Mouse (Mus musculus): ENCODE measurements around the gene Capzb. TPM values are rescaled to one million over a fixed set of nuclear protein-coding genes. Genes with fewer than 3 reads are reported as not detected.

Capzb gene
- polyA plus RNA-seq, 1 experiment from 2014 or later: 340 TPM

- no peak for ATAC-seq (ENCODE audit: low FRiP score)
- 83% methylated on average over 4 of the region's 4 CpGs for WGBS
- peaks cover 50% of the 10 kb centered on the region for H3K4me1 ChIP-seq (replicated peaks)
- no peaks in the 10 kb centered on the region for H3K27me3 ChIP-seq
- no peak overlapping the region for H3K9ac ChIP-seq
- H3K27ac ChIP-seq: no peak overlapping the region
- no peak overlapping the region for H3K4me3 ChIP-seq
- H3K4me2 ChIP-seq: no peak overlapping the region
- H3K36me3 ChIP-seq: peaks cover 4% of the 10 kb centered on the region
- no peaks in the 10 kb centered on the region for H3K9me3 ChIP-seq
Observed at GRCm38 (mm10) chr4:139233755-139234254, 41.1 kb downstream of the Capzb start.

- H3K27ac ChIP-seq: no peak overlapping the region
- WGBS: 74% methylated on average over 4 of the region's 4 CpGs
- H3K4me1 ChIP-seq (replicated peaks): peaks cover 50% of the 10 kb centered on the region
- no peak overlapping the region for H3K9ac ChIP-seq
- H3K36me3 ChIP-seq: peaks cover 8% of the 10 kb centered on the region
- no peaks in the 10 kb centered on the region for H3K27me3 ChIP-seq
- no peak overlapping the region for H3K4me3 ChIP-seq
- H3K9me3 ChIP-seq: no peaks in the 10 kb centered on the region
- ATAC-seq (ENCODE audit: low FRiP score): no peak
- H3K4me2 ChIP-seq: no peak overlapping the region
Observed at GRCm38 (mm10) chr4:139234261-139234660, 41.6 kb downstream of the Capzb start.

- Histone ChIP-seq H3K9ac (no peak overlapping the region), H3K36me3 (peaks cover 21% of the 10 kb centered on the region), H3K4me2 (no peak overlapping the region), H3K9me3 (no peaks in the 10 kb centered on the region), H3K27me3 (no peaks in the 10 kb centered on the region), H3K27ac (no peak overlapping the region), H3K4me1 (replicated peaks) (peaks cover 55% of the 10 kb centered on the region), H3K4me3 (no peak overlapping the region)
- ATAC-seq (ENCODE audit: low FRiP score): no peak
- WGBS: 93% methylated on average over 7 of the region's 7 CpGs
Observed at GRCm38 (mm10) chr4:139235556-139235955, 42.9 kb downstream of the Capzb start.

- Histone ChIP-seq H3K9ac (no peak overlapping the region), H3K4me3 (no peak overlapping the region), H3K9me3 (no peaks in the 10 kb centered on the region), H3K27me3 (no peaks in the 10 kb centered on the region), H3K4me1 (replicated peaks) (peaks cover 35% of the 10 kb centered on the region), H3K27ac (0 out of 2 replicates have a peak overlapping the region, but pooled peaks have one; percentile 44), H3K36me3 (peaks cover 32% of the 10 kb centered on the region), H3K4me2 (no peak overlapping the region)
- no peak for ATAC-seq (ENCODE audit: low FRiP score)
- WGBS: 86% methylated on average over 16 of the region's 16 CpGs
Observed at GRCm38 (mm10) chr4:139238612-139239011, 45.9 kb downstream of the Capzb start.

GRCm38 (mm10) chr4:139240334-139240733 is 47.6 kb downstream of the Capzb start:
- no peak for ATAC-seq (ENCODE audit: low FRiP score)
- WGBS: 69% methylated on average over 6 of the region's 6 CpGs
- no peak overlapping the region for H3K4me3 ChIP-seq
- no peak overlapping the region for H3K27ac ChIP-seq
- peaks cover 39% of the 10 kb centered on the region for H3K4me1 ChIP-seq (replicated peaks)
- H3K36me3 ChIP-seq: peaks cover 32% of the 10 kb centered on the region
- H3K9me3 ChIP-seq: no peaks in the 10 kb centered on the region
- no peak overlapping the region for H3K4me2 ChIP-seq
- H3K27me3 ChIP-seq: no peaks in the 10 kb centered on the region
- no peak overlapping the region for H3K9ac ChIP-seq

- no peak for ATAC-seq (ENCODE audit: low FRiP score)
- WGBS: 73% methylated on average over 22 of the region's 22 CpGs
- peaks cover 55% of the 10 kb centered on the region for H3K4me1 ChIP-seq (replicated peaks)
Observed at GRCm38 (mm10) chr4:139241678-139242606, 49.2 kb downstream of the Capzb start.

GRCm38 (mm10) chr4:139242607-139242955 is 49.9 kb downstream of the Capzb start:
- ATAC-seq (ENCODE audit: low FRiP score): no peak
- H3K27me3 ChIP-seq: no peaks in the 10 kb centered on the region
- WGBS: 74% methylated on average over 7 of the region's 7 CpGs
- no peak overlapping the region for H3K4me2 ChIP-seq
- peaks cover 32% of the 10 kb centered on the region for H3K36me3 ChIP-seq
- no peak overlapping the region for H3K9ac ChIP-seq
- H3K9me3 ChIP-seq: no peaks in the 10 kb centered on the region
- H3K4me1 ChIP-seq (replicated peaks): peaks cover 60% of the 10 kb centered on the region
- H3K27ac ChIP-seq: no peak overlapping the region
- no peak overlapping the region for H3K4me3 ChIP-seq

More at GRCm38 (mm10) chr4:139241678-139242606, 49.2 kb downstream of the Capzb start:
- H3K4me2 ChIP-seq: no peak overlapping the region
- no peak overlapping the region for H3K9ac ChIP-seq
- no peaks in the 10 kb centered on the region for H3K9me3 ChIP-seq
- H3K36me3 ChIP-seq: peaks cover 32% of the 10 kb centered on the region
- 0 out of 2 replicates have a peak overlapping the region, but pooled peaks have one; percentile 25 for H3K27ac ChIP-seq
- H3K4me3 ChIP-seq: no peak overlapping the region
- no peaks in the 10 kb centered on the region for H3K27me3 ChIP-seq

- no peak overlapping the region for H3K9ac ChIP-seq
- H3K4me1 ChIP-seq (replicated peaks): peaks cover 71% of the 10 kb centered on the region
- no peak for ATAC-seq (ENCODE audit: low FRiP score)
- H3K27me3 ChIP-seq: no peaks in the 10 kb centered on the region
- 74% methylated on average over 3 of the region's 3 CpGs for WGBS
- H3K9me3 ChIP-seq: no peaks in the 10 kb centered on the region
- H3K36me3 ChIP-seq: peaks cover 24% of the 10 kb centered on the region
- H3K4me2 ChIP-seq: no peak overlapping the region
- H3K4me3 ChIP-seq: no peak overlapping the region
- peak overlapping the region; percentile 8; the same call in 1 of the 2 replicates for H3K27ac ChIP-seq
Observed at GRCm38 (mm10) chr4:139244176-139244575, 51.5 kb downstream of the Capzb start.

GRCm38 (mm10) chr4:139244766-139245165 is 52.1 kb downstream of the Capzb start:
- no peak for ATAC-seq (ENCODE audit: low FRiP score)
- H3K4me1 ChIP-seq (replicated peaks): peaks cover 73% of the 10 kb centered on the region

GRCm38 (mm10) chr4:139245534-139245933 is 52.8 kb downstream of the Capzb start:
- Histone ChIP-seq H3K4me2 (no peak overlapping the region), H3K4me3 (no peak overlapping the region), H3K9ac (no peak overlapping the region), H3K36me3 (peaks cover 12% of the 10 kb centered on the region), H3K27me3 (no peaks in the 10 kb centered on the region), H3K27ac (peak overlapping the region; percentile 81; the same call in 1 of the 2 replicates), H3K4me1 (replicated peaks) (peaks cover 69% of the 10 kb centered on the region), H3K9me3 (no peaks in the 10 kb centered on the region)
- 90% methylated on average over 2 of the region's 2 CpGs for WGBS
- ATAC-seq (ENCODE audit: low FRiP score): no peak

More at GRCm38 (mm10) chr4:139244766-139245165, 52.1 kb downstream of the Capzb start:
- no peak overlapping the region for H3K4me3 ChIP-seq
- H3K27me3 ChIP-seq: no peaks in the 10 kb centered on the region
- no peaks in the 10 kb centered on the region for H3K9me3 ChIP-seq
- WGBS: 88% methylated on average over 6 of the region's 6 CpGs
- no peak overlapping the region for H3K9ac ChIP-seq
- H3K4me2 ChIP-seq: no peak overlapping the region
- H3K36me3 ChIP-seq: peaks cover 20% of the 10 kb centered on the region
- no peak overlapping the region for H3K27ac ChIP-seq

GRCm38 (mm10) chr4:139246130-139246877 is 53.6 kb downstream of the Capzb start:
- WGBS: 42% methylated on average over 7 of the region's 7 CpGs
- Histone ChIP-seq H3K9me3 (no peaks in the 10 kb centered on the region), H3K36me3 (peaks cover 4% of the 10 kb centered on the region), H3K4me2 (no peak overlapping the region), H3K27me3 (no peaks in the 10 kb centered on the region), H3K9ac (peak overlapping the region; percentile 43; the same call in 1 of the 2 replicates), H3K4me3 (no peak overlapping the region), H3K4me1 (replicated peaks) (peaks cover 75% of the 10 kb centered on the region), H3K27ac (peak overlapping the region; percentile 81)
- peak; percentile 71; the same call in 1 of the 2 replicates for ATAC-seq (ENCODE audit: low FRiP score)

- H3K9me3 ChIP-seq: no peaks in the 10 kb centered on the region
- H3K4me3 ChIP-seq: no peak overlapping the region
- 82% methylated on average over 7 of the region's 7 CpGs for WGBS
- H3K27me3 ChIP-seq: no peaks in the 10 kb centered on the region
- no peak overlapping the region for H3K4me2 ChIP-seq
- no peak for ATAC-seq (ENCODE audit: low FRiP score)
- H3K4me1 ChIP-seq (replicated peaks): peaks cover 80% of the 10 kb centered on the region
- no peak overlapping the region for H3K27ac ChIP-seq
- H3K36me3 ChIP-seq: no peaks in the 10 kb centered on the region
- no peak overlapping the region for H3K9ac ChIP-seq
Observed at GRCm38 (mm10) chr4:139247966-139248365, 55.3 kb downstream of the Capzb start.
